Mouse (Mus musculus): Measurements from ENCODE around the gene Fbxo11. TPM values are rescaled to one million over a fixed set of nuclear protein-coding genes. Genes with fewer than 3 reads are reported as not detected.

Fbxo11 gene
- polyA plus RNA-seq, 1 experiment = 95.2 TPM

DNA sequence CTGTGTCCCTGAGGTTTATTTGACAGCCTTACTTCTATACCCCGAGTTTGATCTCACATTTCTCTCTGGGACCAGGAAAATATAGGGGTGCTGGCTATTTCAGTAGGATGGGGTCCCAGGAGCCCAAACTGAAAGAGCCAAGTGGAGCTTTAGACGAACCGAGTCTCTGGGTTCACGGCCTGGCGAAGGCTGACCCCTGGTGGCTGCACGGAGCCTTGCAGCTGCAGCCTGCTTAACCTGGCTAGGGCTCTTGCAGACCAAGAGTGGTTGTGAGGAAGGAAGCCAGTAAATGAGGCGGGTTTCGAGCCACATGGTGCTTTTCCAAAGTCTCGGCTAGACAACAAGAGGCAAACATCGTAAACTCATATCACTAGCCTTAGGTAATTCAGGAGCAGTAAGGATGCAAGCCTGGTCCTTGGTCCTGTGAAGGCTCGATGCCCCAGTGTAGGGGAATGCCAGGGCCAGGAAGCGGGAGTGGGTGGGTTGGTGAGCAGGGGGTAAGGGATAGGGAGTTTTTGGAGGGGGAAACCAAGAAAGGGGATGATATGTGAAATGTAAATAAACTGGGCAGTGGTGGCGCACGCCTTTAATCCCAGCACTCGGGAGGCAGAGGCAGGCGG lies 116.0 kb downstream of the Fbxo11 start:
- peak; percentile 85 for DNase-seq (ENCODE audit: low read depth)
- TF ChIP-seq POLR2A (IDR thresholded peaks at IDR 0.05; ENCODE audit: borderline replicate concordance, extremely low read depth, insufficient read depth, insufficient read length, poor library complexity, severe bottlenecking) = no peak
- TF ChIP-seq CTCF (IDR thresholded peaks at IDR 0.05; ENCODE audit: borderline replicate concordance, extremely low read depth, insufficient read depth, insufficient read length) = peak; percentile 100

Other genes with a start within 250 kb of the Fbxo11 start
- gene Rpl36-ps4, start 144.3 kb downstream of the Fbxo11 start, polyA plus RNA-seq (2012; rRNA removed) = not detected in 2 replicates
- gene Msh6, start 90.2 kb downstream of the Fbxo11 start, polyA plus RNA-seq (2012; rRNA removed) = 14.0 and 19.8 TPM in 2 replicates